Mouse (Mus musculus): ENCODE measurements around the gene Zfyve9. TPM values are rescaled to one million over a fixed set of nuclear protein-coding genes. Genes with fewer than 3 reads are reported as not detected.

Gene Zfyve9
- total and polyA plus RNA-seq, 2 experiments: 2.1 to 15.4 TPM

DNA sequence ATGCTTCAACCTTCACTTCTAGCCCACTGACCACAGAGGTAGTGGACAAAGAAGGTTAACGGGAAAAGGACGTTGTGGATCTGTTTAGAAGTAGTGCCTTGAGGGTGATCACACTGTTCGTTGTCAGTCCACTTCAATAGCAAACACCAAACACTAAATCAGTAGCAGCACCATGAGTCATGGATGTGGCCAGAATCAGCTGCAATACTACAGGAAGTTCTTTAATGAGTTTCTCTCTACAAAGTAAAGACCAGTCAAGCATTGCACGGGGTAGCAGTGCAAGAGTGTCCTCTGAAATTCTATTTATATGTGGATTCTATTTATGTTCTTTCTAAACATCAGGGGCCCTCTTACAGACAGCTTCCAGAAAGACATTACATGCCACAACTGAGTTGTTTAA is 182.3 kb downstream of the Zfyve9 start:
- no peaks in the 10 kb centered on the region for H3K36me3 ChIP-seq (ENCODE audit: control insufficient read depth, insufficient read depth, low read length)
- TF ChIP-seq POLR2A (IDR thresholded peaks at IDR 0.05; ENCODE audit: extremely low read depth, insufficient read depth, low read length) (no peak), CTCF (IDR thresholded peaks at IDR 0.05; ENCODE audit: low read depth, low read length) (no peak)
- 88% methylated on average over 4 of the region's 4 CpGs for WGBS
- no peaks in the 10 kb centered on the region for H3K27me3 ChIP-seq (ENCODE audit: control insufficient read depth, insufficient read depth, low read length)
- no peak for DNase-seq (ENCODE audit: extremely low read depth, low read depth, low spot score)
- no peak overlapping the region for H3K9ac ChIP-seq (ENCODE audit: low read depth, low read length)
- H3K4me1 ChIP-seq (ENCODE audit: control insufficient read depth, insufficient read depth, low read length): no peaks in the 10 kb centered on the region
- H3K27ac ChIP-seq (replicated peaks; ENCODE audit: insufficient read depth, low read depth, low read length): no peak overlapping the region
- H3K4me3 ChIP-seq (ENCODE audit: insufficient read depth, low read depth, low read length): no peak overlapping the region
- H3K79me2 ChIP-seq (ENCODE audit: control insufficient read depth, insufficient read depth, low read length): no peaks in the 10 kb centered on the region

DNA sequence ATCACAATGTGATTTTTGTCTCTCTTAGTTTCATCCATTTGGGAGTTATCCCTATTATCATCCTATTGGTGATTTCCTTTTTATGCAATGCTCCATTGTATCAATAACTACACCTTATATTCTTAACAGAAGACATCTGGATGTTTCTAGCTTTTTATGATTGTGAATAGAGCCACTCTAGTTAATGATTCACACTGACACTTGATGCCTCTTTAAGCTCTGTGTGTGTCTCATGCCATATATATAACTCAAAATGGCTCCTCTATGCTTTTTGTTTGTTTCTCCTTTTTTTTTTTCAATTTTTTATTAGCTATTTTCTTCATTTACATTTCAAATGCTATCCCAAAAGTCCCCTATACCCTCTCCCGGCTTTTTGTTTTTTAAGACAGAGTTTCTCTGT is 184.8 kb downstream of the Zfyve9 start:
- no peak overlapping the region for H3K4me3 ChIP-seq (ENCODE audit: insufficient read depth, low read depth, low read length)
- no peaks in the 10 kb centered on the region for H3K4me1 ChIP-seq (ENCODE audit: control insufficient read depth, insufficient read depth, low read length)
- 100% methylated on average over 1 of the region's 1 CpGs for WGBS
- no peak overlapping the region for H3K9ac ChIP-seq (ENCODE audit: low read depth, low read length)
- H3K27me3 ChIP-seq (ENCODE audit: control insufficient read depth, insufficient read depth, low read length): no peaks in the 10 kb centered on the region
- no peaks in the 10 kb centered on the region for H3K79me2 ChIP-seq (ENCODE audit: control insufficient read depth, insufficient read depth, low read length)
- H3K36me3 ChIP-seq (ENCODE audit: control insufficient read depth, insufficient read depth, low read length): no peaks in the 10 kb centered on the region
- no peak overlapping the region for H3K27ac ChIP-seq (replicated peaks; ENCODE audit: insufficient read depth, low read depth, low read length)
- no peak for DNase-seq (ENCODE audit: extremely low read depth, low read depth, low spot score)
- TF ChIP-seq CTCF (IDR thresholded peaks at IDR 0.05; ENCODE audit: low read depth, low read length): no peak
- no peak for TF ChIP-seq POLR2A (IDR thresholded peaks at IDR 0.05; ENCODE audit: extremely low read depth, insufficient read depth, low read length)

- no peak overlapping the region for H3K4me3 ChIP-seq (ENCODE audit: insufficient read depth, low read depth, low read length)
- no peaks in the 10 kb centered on the region for H3K4me1 ChIP-seq (ENCODE audit: control insufficient read depth, insufficient read depth, low read length)
- H3K36me3 ChIP-seq (ENCODE audit: control insufficient read depth, insufficient read depth, low read length): no peaks in the 10 kb centered on the region
- H3K79me2 ChIP-seq (ENCODE audit: control insufficient read depth, insufficient read depth, low read length): no peaks in the 10 kb centered on the region
- no peak for DNase-seq (ENCODE audit: extremely low read depth, low read depth, low spot score)
- 83% methylated on average over 2 of the region's 2 CpGs for WGBS
- no peaks in the 10 kb centered on the region for H3K27me3 ChIP-seq (ENCODE audit: control insufficient read depth, insufficient read depth, low read length)
- no peak overlapping the region for H3K9ac ChIP-seq (ENCODE audit: low read depth, low read length)
- H3K27ac ChIP-seq (replicated peaks; ENCODE audit: insufficient read depth, low read depth, low read length): no peak overlapping the region
- no peak for TF ChIP-seq POLR2A (IDR thresholded peaks at IDR 0.05; ENCODE audit: extremely low read depth, insufficient read depth, low read length)
These were observed 187.2 kb downstream of the Zfyve9 start for GRCm38 (mm10) chr4:108593376-108593775.

Other genes with a start within 250 kb of the Zfyve9 start
- gene Prpf38a, start 201.5 kb downstream of the Zfyve9 start, total RNA-seq (2014; rRNA removed): 9.1 and 13.3 TPM in 2 replicates
- gene Prpf38a, start 201.5 kb downstream of the Zfyve9 start, polyA plus RNA-seq (2012; rRNA removed): 1.6 and 2.2 TPM in 2 replicates
- under 0.01 and 0.13 TPM in 2 replicates for gene Orc1, start 201.4 kb downstream of the Zfyve9 start, total RNA-seq (2014; rRNA removed)
- not detected in 2 replicates for gene Orc1, start 201.4 kb downstream of the Zfyve9 start, polyA plus RNA-seq (2012; rRNA removed)
- 7.1 and 8.7 TPM in 2 replicates for gene Cc2d1b, start 160.9 kb downstream of the Zfyve9 start, total RNA-seq (2014; rRNA removed)
- 6.7 and 9.5 TPM in 2 replicates for gene Cc2d1b, start 160.9 kb downstream of the Zfyve9 start, polyA plus RNA-seq (2012; rRNA removed)
- gene 3110021N24Rik, start 61.1 kb downstream of the Zfyve9 start, total RNA-seq (2014; rRNA removed): 0.40 and 0.46 TPM in 2 replicates
- gene 3110021N24Rik, start 61.1 kb downstream of the Zfyve9 start, polyA plus RNA-seq (2012; rRNA removed): not detected in 2 replicates
- 27.3 and 29.9 TPM in 2 replicates for gene Btf3l4, start 52.8 kb upstream of the Zfyve9 start, total RNA-seq (2014; rRNA removed)
- 7.0 and 8.1 TPM in 2 replicates for gene Btf3l4, start 52.8 kb upstream of the Zfyve9 start, polyA plus RNA-seq (2012; rRNA removed)
- 38.1 and 41.4 TPM in 2 replicates for gene Txndc12, start 53.8 kb upstream of the Zfyve9 start, total RNA-seq (2014; rRNA removed)
- 15.3 and 19.4 TPM in 2 replicates for gene Txndc12, start 53.8 kb upstream of the Zfyve9 start, polyA plus RNA-seq (2012; rRNA removed)
- gene Kti12, start 67.0 kb upstream of the Zfyve9 start, total RNA-seq (2014; rRNA removed): 8.1 and 11.1 TPM in 2 replicates
- 26.6 and 32.0 TPM in 2 replicates for gene Kti12, start 67.0 kb upstream of the Zfyve9 start, polyA plus RNA-seq (2012; rRNA removed)
- 0.07 and 0.09 TPM in 2 replicates for gene A730015C16Rik, start 67.8 kb upstream of the Zfyve9 start, total RNA-seq (2014; rRNA removed)
- 0.09 and 0.37 TPM in 2 replicates for gene A730015C16Rik, start 67.8 kb upstream of the Zfyve9 start, polyA plus RNA-seq (2012; rRNA removed)
- 0.09 and 0.27 TPM in 2 replicates for gene Rab3b, start 98.3 kb upstream of the Zfyve9 start, total RNA-seq (2014; rRNA removed)
- gene Rab3b, start 98.3 kb upstream of the Zfyve9 start, polyA plus RNA-seq (2012; rRNA removed): 0.96 and 1.4 TPM in 2 replicates
- gene Nrd1, start 219.9 kb upstream of the Zfyve9 start, total RNA-seq (2014; rRNA removed): 56.6 and 61.5 TPM in 2 replicates
- 13.3 and 14.5 TPM in 2 replicates for gene Nrd1, start 219.9 kb upstream of the Zfyve9 start, polyA plus RNA-seq (2012; rRNA removed)